Mouse (Mus musculus): ENCODE results near the gene Slc22a4.
A peak's percentile ranks its signal among the peaks of the same experiment; 100 is the strongest.
"Not testable (repeated sequence)": the region's sequence is repeated elsewhere in the genome, so short reads cannot be mapped to it uniquely, and the experiment has no call there.

- peak; percentile 27; the same call in 1 of the 2 replicates for TF ChIP-seq CTCF (IDR thresholded peaks at IDR 0.05; ENCODE audit: extremely low read depth, insufficient read length, insufficient replicate concordance, low read depth, low read length)
- TF ChIP-seq POLR2A (IDR thresholded peaks at IDR 0.05; ENCODE audit: low read depth, low read length) = not testable (repeated sequence)
Measured at GRCm38 (mm10) chr11:53958176-53958575, 69.7 kb downstream of the Slc22a4 start.
